Mouse (Mus musculus) erythroblast, embryonic 14.5 days (primary cell): ENCODE measurements around the gene Fbl.

ENCODE experiments used
- GATA1 ChIP-seq: IDR thresholded peaks from 2 replicates; pipeline ENCODE4 v1.6.1; 2012; ENCODE audit warnings: low read length, inconsistent platforms, mixed read lengths
- TAL1 ChIP-seq: IDR thresholded peaks from 3 replicates; pipeline ENCODE4 v1.6.1; 2012; ENCODE audit warnings: low read length, inconsistent platforms, mixed read lengths

GRCm38 (mm10) chr7:28214142-28214541 is 44.6 kb downstream of the Fbl start:
- TF ChIP-seq TAL1 = no peak
- TF ChIP-seq GATA1 = no peak
